Mouse (Mus musculus) lung, postnatal 0 days (tissue): Measurements from ENCODE around the gene Zbtb14.

Experiments
- CTCF ChIP-seq: IDR thresholded peaks from 2 replicates; pipeline ENCODE4 v1.5.1; 2016; ENCODE audit warnings: antibody characterized with exemption, mild to moderate bottlenecking
- EP300 ChIP-seq: IDR thresholded peaks from 2 replicates; pipeline ENCODE4 v1.6.1; 2016; ENCODE audit warnings: antibody characterized with exemption, mild to moderate bottlenecking, control low read depth

DNA sequence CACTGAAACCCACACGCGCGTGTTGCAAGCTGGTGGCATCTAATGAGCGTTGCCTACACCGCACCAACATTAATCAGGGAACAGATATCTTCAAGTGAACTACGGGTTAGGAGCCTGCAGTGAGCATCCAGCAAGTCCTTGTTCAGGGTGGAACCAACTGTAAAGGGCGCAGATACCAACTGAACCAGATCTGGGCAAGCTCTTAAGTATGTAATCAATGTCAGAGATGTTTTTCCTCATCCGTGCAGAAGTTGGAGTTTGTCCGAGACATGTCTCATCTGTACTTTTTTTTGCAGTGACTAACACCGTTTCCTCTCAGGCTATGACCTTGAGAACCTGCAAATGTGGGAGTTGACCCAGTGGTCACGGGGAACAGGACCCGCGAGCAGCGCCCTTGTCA lies 55.6 kb downstream of the Zbtb14 start:
- TF ChIP-seq CTCF (no peak), EP300 (no peak)
